Mouse (Mus musculus) kidney, adult 9 months (tissue): ENCODE measurements at regions not wholly inside any gene's neighbourhood (a gene's known extent, or its start where the extent isn't known, plus 50 kb on each side); places are given as distances from the start of the nearest gene placed in this dataset.

Experiments used
- DNase-seq: peaks from one replicate; pipeline ENCODE4 v3.0.0; 2022

DNA sequence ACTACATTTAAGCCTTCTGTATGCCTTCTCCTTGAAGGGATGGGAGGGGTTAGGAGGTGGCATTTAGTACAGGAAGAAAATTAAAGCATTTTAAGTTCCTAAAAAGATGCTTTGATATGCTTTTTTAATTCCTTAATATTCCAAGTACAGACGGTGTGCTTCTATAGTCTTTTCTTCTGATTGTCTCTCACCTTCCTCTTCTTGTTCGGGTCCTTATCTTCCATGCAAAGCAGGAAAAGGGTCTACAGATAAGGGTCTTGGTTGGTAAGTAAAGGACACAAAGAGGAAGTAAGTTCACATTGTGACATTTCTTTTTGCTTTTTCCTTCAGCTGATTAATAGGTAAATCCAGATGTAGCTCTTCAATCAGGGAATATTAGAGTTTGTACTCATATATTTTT, 318.9 kb downstream of the Klf5 start:
- DNase-seq, result no peak

GRCm38 (mm10) chr14:99621538-99621937, 323.0 kb downstream of the Klf5 start:
- DNase-seq, result no peak

GRCm38 (mm10) chr14:99624380-99625327, 326.2 kb downstream of the Klf5 start:
- no peak for DNase-seq

DNA sequence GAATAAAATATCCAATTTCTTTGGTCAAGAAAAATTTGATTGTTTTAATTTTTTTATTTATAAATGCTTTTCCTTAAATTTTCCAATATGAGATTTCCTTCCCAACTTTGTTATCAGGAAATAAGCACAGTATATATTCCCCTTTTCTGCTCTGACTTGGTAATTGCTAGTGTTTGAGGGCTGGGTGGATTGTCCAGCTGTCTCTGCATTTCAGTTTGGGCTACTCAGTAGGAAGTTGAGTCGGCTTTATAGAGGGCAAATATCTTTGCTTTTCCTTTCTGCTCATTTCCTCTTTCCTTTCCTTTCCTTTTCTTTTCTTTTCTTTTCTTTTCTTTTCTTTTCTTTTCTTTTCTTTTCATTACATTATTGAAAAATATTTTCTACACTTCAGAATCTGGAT, 329.1 kb downstream of the Klf5 start:
- DNase-seq, result no peak

GRCm38 (mm10) chr14:99631092-99631491, 332.6 kb downstream of the Klf5 start:
- DNase-seq, result no peak

DNA sequence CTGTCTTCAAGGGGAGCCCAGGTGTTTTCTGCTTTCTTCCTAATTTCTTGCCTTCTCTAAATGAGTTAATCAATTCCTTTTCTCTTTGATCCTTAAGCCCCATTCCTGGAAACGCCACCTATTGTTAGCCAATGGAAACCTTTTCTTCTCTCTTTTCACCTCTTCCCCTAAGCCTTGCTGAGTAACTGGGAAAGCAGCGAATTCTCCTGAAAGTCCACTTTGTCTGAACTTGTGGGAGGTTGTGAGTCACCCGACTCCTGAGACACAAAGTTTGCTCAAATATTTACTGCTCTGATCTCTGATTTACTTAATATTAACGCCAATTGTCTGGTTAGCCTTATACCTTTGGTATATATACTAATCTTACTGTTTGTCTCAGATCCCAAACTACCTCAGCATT, 334.0 kb downstream of the Klf5 start:
- no peak for DNase-seq

- DNase-seq, result no peak
These were observed 337.2 kb downstream of the Klf5 start for GRCm38 (mm10) chr14:99635556-99636150.

GRCm38 (mm10) chr14:99641475-99642453, 343.3 kb downstream of the Klf5 start:
- no peak for DNase-seq

DNA sequence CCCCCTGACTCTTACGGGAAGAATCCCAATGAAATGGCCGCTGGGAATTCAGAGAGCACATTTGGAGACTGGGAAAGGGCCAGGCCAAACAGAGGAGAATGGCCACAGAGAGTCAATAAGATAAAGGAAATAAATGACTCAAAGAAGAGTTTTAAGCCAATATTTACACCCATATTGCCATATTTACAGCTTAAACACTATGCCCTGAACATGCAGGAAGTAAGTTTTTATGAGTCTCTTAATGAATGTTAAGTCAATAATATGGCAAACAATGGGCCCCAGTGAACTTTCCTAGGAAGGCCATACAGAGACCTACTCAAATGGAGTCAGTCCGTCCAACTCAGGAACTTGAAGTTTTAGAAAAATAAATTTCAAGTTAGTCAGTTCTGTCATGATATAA, 347.8 kb downstream of the Klf5 start:
- no peak for DNase-seq

DNA sequence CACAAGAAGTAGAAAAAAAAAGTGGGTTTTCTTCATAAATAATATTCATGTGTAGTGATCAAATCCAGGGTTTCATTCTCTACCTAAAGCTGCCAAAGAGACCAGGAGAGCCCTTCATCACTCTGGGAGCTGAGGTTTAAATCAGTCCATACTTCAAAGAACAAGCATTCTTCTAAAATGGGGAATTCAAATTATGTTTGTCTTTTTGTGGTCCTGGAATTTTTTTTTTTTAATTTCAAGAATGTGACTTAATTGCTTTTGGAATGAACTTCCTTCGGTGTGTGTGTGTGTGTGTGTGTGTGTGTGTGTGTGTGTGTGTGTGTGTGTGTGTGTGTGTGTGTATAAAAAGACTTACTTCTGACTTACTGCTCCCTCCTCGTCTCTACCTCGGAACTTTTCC, 375.9 kb downstream of the Klf5 start:
- DNase-seq, result no peak

DNA sequence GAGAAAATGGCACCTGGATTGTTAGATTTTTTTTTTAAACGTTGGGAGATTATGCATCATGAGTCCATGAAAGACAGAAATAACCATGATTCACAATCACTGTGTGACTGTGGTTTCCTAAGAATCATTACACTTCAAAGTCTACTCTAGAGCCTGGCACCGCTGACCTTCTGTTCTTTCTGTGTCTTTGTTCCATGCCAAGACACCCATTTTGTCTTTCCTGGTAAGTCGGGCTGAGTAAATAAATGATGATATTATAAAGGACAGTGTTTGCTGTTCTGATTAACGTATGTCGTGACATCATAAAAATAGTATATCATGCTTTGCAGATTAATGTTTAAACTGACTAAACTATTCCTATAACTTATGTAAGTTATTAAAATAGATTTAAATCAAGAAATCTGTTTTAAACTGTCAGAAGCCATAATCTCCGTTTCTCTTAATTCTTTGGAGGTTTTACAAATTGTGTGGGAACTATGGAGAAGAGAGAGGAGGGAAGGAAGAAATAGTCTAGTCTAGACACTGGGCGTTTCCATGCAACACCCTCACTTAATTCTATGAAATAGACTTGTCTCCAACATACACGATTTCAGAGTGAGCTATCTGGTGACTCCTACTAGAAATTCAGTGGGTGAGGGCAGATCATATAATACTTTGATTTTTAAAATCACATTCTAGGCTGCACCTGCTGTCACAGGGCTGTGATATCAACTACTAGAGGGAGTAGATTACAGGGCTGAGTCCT, 388.7 kb downstream of the Klf5 start:
- DNase-seq, result no peak

DNA sequence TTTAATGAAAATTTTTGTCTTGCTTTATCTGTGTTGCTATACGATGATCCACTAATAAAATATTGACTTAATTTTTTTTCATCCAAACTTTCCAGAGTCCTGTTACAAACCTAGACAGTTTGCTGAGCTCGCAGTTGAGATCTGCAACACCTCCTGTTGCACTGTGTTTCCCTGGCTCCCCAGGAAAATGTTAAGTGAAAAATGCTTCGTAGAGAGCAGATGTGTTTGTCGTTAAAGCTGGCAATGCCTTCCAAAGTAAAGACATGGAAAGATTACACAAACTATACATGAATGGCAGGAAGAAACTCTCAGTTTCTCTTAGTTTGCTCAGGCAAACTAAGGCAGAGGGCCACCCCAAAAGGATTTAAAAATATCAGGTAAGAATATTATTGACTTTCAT, 389.9 kb downstream of the Klf5 start:
- DNase-seq, result no peak

- DNase-seq, result no peak
These were observed 397.8 kb downstream of the Klf5 start for GRCm38 (mm10) chr14:99696301-99696700.

GRCm38 (mm10) chr14:99699545-99699944, 401.1 kb downstream of the Klf5 start:
- DNase-seq, result no peak

DNA sequence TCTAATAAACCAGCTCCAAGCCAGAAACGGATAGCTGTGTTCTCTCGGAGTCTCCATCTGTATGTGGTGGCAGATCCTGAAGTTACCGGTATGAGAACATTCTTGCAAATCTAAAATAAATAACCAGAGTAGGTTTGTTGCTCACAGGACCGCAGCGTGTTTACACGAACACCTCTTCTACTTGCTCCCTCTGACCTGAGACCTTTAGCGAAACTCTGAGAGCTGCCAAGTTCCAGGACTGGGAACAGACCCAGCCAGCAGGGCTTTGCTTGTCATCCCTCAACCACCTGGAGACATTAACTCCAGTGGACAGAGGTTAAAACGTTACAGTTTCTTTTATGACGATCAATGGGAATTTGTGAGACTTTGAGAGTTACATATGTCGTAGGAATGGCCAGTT, 407.5 kb downstream of the Klf5 start:
- DNase-seq, result peak; percentile 11

- no peak for DNase-seq
These were observed 409.6 kb downstream of the Klf5 start for GRCm38 (mm10) chr14:99708066-99708465.

- DNase-seq, result no peak
These were observed 411.3 kb downstream of the Klf5 start for GRCm38 (mm10) chr14:99709764-99710163.

- DNase-seq, result no peak
These were observed 412.2 kb downstream of the Klf5 start for GRCm38 (mm10) chr14:99710656-99711177.

- no peak for DNase-seq
These were observed 414.1 kb downstream of the Klf5 start for GRCm38 (mm10) chr14:99712624-99713023.

- no peak for DNase-seq
These were observed 414.8 kb downstream of the Klf5 start for GRCm38 (mm10) chr14:99713069-99713830.

GRCm38 (mm10) chr14:99733474-99734199, 435.1 kb downstream of the Klf5 start:
- no peak for DNase-seq
